Mouse (Mus musculus) MEL (cell line): ENCODE results near the gene Evl.

Experiments used
- CTCF ChIP-seq, 3 experiments: IDR thresholded peaks in 2 of 3; conservative IDR thresholded peaks in 1 of 3; 2 replicates each; pipeline ENCODE4 v1.5.1; 2011 to 2012; ENCODE audit warnings: low read length in 3 of 3, low read depth in 2 of 3, mild to moderate bottlenecking in 2 of 3, improper control_type of control experiment in 1 of 3, inconsistent platforms in 1 of 3, mixed read lengths in 1 of 3, moderate library complexity in 1 of 3; ENCODE audit not compliant: control insufficient read depth in 1 of 3, insufficient read depth in 1 of 3, poor library complexity in 1 of 3, severe bottlenecking in 1 of 3
- MYB ChIP-seq: IDR thresholded peaks from 2 replicates; pipeline ENCODE4 v1.6.1; 2011; ENCODE audit warnings: mild to moderate bottlenecking, low read depth, low read length, improper control_type of control experiment
- ZMIZ1 ChIP-seq: IDR thresholded peaks from 2 replicates; pipeline ENCODE4 v1.6.1; 2012; ENCODE audit warnings: low read depth, mild to moderate bottlenecking, inconsistent platforms, low read length, improper control_type of control experiment, moderate library complexity

DNA sequence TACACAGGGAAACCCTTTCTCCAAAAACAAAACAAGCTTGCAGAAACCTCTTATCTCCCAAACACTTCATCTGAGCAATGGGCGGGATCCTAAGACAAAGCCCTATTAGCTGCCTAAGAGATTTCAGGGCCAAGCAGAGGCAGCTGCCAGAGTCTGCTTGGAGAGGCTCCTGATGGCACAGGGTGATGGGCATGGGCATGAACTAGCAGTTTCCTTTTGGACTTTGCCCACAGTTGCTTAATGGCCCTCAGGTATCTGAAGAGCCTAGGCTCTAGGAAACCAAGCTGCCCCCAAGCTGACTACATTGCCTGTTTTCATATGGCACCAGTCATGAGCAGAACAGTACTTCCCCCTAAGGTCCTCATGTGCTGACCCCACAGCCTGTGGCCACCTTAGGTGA is 139.7 kb downstream of the Evl start:
- TF ChIP-seq CTCF (IDR thresholded peaks at IDR 0.05 in 2 of 3, conservative IDR thresholded peaks at IDR 0.05 in 1 of 3; ENCODE audit: control insufficient read depth in 1 of 3, insufficient read depth in 1 of 3, low read depth in 2 of 3, low read length in 3 of 3, poor library complexity in 1 of 3, severe bottlenecking in 1 of 3) (no peak), MYB (no peak), ZMIZ1 (no peak)
